Mouse (Mus musculus) kidney, adult 10 weeks (tissue): ENCODE results near the gene Paf1. TPM values are rescaled to one million over a fixed set of nuclear protein-coding genes. Genes with fewer than 3 reads are reported as not detected.

Experiments used
- polyA plus RNA-seq: library from polyadenylated mRNA; stranded (reverse); fragments of 350-450 nt; fragmentation: Illumina TruSeq; extraction: RNeasy Lipid Tissue Mini Kit (QIAGEN cat#74804); gene quantifications from one replicate; pipeline ENCODE4 v1.2.3, GENCODE M21; 2014; ENCODE audit warnings: low read depth, low replicate concordance

Gene Paf1
- polyA plus RNA-seq = 45.1 TPM

DNA sequence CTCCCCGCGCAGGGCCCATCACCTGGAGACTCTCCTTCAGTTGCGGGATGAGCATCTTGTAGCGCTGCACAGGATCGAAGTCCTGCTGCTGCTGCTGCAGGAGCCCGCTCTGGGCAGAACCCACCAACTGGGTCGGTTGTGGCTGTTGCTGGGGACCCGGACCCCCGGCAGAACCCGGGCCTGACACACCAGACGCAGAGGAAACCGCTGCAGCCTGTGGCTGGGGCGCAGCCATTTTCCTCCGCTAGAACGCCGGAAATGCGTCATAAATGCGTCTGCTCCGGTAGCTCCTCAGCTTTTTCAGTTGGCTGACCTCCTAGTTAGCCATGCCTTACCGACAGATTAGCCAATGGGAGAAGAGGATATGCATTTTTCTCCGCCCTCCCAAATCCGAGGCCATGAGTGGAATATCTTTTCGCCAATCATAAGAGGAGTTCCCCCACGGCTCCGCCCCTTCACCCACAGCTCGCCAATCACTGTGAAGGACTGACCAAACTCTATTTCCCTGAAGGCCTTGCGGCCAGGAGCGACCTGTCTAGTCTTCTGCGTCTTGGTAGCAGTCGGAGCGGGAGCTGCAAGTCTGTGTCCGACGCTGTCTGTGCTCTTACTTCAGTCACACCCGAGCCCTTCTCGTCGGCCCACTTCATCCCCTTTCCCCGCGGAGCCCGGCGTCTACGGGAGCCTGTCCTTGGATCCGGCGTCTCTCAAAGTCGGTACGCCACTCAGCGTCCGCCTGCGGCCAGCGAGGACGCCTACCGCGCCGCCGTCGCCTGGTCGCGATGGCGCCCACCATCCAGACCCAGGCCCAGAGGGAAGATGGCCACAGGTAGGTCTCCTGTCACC lies at the start of gene Paf1, which contains the start of gene Med29:
Gene Paf1, plus strand, starts transcription at position 523 of the 843 bp plus-strand sequence.
Gene Med29, minus strand, starts transcription at position 280 of the 843 bp plus-strand sequence.

DNA sequence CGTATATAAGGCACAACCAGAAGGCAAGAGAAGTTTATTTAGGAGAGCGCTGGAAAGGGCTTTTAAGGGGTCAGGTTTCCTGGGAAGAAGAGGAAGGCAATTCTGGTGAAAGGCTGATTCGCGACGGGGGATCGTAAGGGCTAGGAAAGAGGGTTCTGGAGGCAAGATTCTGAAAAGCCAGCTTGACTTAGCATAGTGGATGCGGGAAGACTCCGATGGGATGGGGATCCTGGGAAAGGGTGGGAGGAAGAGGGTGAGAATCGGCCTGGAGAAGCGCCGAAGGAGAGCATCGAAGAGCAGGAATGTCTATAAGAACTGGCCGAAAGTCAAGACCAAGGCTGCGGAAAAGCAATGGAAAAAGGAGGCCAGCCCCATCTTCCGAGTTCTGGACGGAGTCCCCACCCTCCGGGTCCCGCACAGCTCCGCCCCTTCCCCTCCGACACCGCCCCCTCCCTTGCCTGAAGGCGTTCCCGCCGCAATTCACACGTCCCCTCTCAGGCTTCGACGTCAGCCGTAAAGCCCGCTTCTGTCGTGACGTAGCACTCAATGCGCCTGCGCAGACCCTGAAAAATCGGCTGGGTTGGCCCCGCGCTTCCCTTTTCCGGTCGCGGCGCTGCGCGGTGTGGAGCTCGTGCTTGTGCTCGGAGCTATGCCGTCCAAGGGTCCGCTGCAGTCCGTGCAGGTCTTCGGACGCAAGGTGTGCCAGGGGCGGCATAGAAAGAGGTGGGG lies 42.4 kb upstream of the Paf1 start, which contains the start of gene Rps16:
Gene Rps16, plus strand, starts transcription at position 498 of the 729 bp plus-strand sequence.

DNA sequence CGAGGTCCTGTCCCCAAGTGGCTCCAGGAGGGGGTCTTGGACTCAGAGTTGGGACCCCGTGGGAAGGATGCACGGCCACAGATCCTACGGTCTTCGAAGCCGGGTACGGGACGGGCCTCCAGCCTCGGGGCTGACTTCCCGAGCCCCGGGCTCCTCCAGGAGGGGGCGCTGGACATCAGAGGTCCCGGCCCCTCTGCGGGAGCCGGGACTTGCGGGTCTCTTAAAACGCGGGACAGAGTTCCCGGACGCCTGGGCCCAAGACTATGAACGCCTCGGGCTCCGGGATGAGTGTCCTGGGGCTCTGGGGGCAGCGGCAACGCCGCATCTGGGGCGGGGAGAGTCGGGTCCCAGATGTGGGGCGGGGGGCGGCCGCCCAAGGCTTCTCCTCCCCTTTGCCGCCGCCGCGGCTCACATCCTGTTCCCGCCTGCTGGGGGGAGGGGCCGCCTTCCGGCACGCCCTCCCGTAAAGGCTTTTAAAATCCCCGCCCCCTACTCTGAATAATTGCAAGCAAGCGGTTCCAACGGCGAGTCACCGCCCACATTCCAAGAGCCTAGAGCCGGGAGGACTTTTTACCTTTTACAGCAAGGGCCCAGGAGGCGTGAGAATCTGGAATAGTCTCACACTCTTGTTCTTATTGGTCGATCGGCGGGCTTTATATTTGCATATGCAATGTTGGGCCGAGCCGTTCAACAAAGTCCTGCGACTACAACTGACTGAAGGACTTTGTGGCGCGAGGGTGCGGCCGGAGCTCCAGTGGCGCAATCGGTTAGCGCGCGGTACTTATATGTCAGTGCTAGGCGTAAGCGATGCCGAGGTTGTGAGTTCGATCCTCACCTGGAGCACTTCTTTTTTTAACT lies 20.3 kb upstream of the Paf1 start, which contains the start of gene Plekhg2:
Gene Plekhg2, minus strand, starts transcription at position 349 of the 858 bp plus-strand sequence.

DNA sequence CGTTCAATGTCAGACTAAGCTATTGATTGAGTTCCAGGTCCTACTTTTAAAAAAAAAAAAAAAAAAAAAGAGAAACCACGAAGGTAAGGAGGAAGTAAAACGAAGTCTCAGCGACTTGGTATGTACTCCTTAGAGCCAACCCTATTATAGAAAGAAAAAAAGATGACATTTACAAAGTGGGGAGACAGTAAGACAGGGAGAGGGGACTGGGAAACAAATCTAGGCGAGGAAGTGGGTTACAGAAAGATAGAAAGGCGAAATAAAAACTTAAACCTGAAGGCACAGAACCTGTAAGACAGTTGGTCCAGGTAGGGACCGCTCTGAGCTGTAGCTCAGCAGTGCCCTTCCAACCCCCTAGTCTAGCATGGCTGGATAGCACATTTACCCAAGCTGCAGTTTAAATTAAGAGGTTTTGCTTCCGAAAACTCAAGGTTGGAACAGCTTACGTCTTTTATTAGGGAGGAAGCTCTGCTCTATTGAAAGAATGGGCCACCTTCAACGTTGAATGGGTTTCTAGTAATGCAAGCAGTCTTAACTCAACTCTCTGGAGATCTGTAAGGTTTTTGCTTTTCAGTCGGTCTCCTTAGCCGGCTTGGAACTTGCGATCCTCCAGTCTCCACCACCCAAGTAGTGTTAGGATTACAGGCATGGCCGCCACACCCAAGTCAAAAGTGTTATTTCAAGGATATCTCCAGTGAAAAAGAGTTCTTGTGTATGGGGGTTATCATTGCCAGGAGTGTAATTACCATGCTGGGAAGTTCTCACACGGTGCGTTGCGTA lies 12.3 kb upstream of the Paf1 start, which contains the start of gene Zfp36:
Gene Zfp36, minus strand, starts transcription at position 17 of the 780 bp plus-strand sequence.

DNA sequence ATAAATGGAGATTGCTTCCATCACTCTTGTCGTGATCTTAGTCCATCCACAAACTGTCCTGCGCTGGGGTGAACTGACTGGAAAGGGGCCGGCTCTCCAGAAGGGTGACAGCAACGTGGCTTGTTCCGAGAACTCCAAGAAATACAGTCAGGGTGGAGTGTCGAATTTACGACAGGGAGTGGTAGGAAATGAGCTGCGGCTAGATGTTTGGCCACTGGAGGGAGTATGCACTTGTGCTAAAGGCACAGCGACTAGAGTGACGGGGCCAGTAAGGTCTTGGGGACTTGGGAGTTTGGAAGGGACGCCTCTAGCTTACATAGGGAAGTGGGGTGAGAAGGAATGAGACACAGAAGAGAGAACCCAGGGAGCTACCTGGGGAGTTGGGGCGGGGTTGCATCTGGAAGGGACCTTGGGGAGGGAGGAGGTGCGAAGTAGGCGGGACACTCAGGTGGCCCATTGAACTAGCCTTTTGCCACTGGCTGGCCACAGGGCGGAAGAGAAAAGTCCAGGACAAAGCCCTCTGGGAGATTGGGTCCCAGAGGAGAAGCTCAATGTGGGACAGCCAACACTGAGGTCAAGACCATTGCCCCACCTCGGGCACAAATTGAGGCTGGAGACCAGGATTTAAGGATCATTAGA lies 44.3 kb downstream of the Paf1 start, which contains the start of gene Gmfg:
Gene Gmfg, plus strand, starts transcription at position 516 of the 639 bp plus-strand sequence.

Other genes starting within 250 kb of the Paf1 start
- gene Fbl, start 223.2 kb upstream of the Paf1 start, polyA plus RNA-seq = 8.0 TPM
- gene Dyrk1b, start 213.5 kb upstream of the Paf1 start, polyA plus RNA-seq = 0.36 TPM
- 8.1 TPM for gene Eid2, start 125.1 kb upstream of the Paf1 start, polyA plus RNA-seq
- 15.5 TPM for gene Eid2b, start 115.2 kb upstream of the Paf1 start, polyA plus RNA-seq
- gene Selenov, start 101.8 kb upstream of the Paf1 start, polyA plus RNA-seq = not detected
- gene Dll3, start 90.7 kb upstream of the Paf1 start, polyA plus RNA-seq = not detected
- 9.1 TPM for gene Timm50, start 80.9 kb upstream of the Paf1 start, polyA plus RNA-seq
- gene Supt5, start 54.2 kb upstream of the Paf1 start, polyA plus RNA-seq = 21.8 TPM
- 90.5 TPM for gene Rps16, start 42.3 kb upstream of the Paf1 start, polyA plus RNA-seq
- gene Plekhg2, start 20.4 kb upstream of the Paf1 start, polyA plus RNA-seq = 0.69 TPM
- gene Zfp36, start 12.7 kb upstream of the Paf1 start, polyA plus RNA-seq = 31.6 TPM
- gene Med29, start 243 bp upstream of the Paf1 start, polyA plus RNA-seq = 1.8 TPM
- 5.2 TPM for gene Gmfg, start 44.5 kb downstream of the Paf1 start, polyA plus RNA-seq
- gene Lrfn1, start 59.0 kb downstream of the Paf1 start, polyA plus RNA-seq = 0.12 TPM
- gene Ifnl2, start 117.5 kb downstream of the Paf1 start, polyA plus RNA-seq = not detected
- gene Ifnl3, start 129.9 kb downstream of the Paf1 start, polyA plus RNA-seq = not detected
- gene Sycn, start 147.9 kb downstream of the Paf1 start, polyA plus RNA-seq = not detected
- 0.49 TPM for gene Nccrp1, start 154.3 kb downstream of the Paf1 start, polyA plus RNA-seq
- gene Samd4b, start 205.2 kb downstream of the Paf1 start, polyA plus RNA-seq = 8.9 TPM
- 1.2 TPM for gene Pak4, start 205.2 kb downstream of the Paf1 start, polyA plus RNA-seq
- gene Acp7, start 238.4 kb downstream of the Paf1 start, polyA plus RNA-seq = not detected